Comparison of ENCODE assay signal across 9 mouse cellular contexts in the genomic region with DNA sequence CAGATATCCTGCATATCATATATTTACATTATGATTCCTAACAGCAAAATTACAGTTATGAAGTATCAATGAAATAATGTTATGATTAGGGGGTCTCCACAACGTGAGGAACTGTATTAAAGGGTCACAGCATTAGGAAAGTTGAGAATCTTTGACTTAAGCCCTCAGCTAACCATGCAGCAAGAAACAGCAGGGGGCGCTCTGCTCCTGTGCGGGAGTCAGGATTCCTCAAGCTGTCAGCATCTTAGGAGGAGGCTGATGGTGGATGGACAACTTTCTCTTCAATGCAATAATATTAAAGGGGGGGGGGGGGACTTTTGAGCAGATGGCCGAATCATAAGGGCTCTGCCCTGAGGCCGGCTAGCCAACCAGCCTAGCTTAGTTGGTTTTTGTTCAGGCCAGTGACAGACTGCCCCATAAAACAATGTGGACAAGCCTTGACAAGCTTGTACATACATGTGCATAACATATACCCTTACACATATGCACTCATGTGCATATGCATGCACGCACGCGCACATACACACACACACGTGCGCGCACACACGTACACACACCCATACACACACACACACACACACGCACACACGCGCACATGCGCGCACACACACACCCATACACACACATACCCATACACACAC. TPM values are rescaled to one million over a fixed set of nuclear protein-coding genes. Genes with fewer than 3 reads are reported as not detected.
DNase-seq lines count a peak whose midpoint lies in the region; ATAC-seq lines count a peak whose summit lies in the region.
"Had no signal": no experiment of that assay in that cellular context is flagged by ENCODE, and none has a peak within 500 bp of the region (broad histone marks: within the 10 kb centered on the region; RNA-seq: fewer than 3 reads in every experiment).

No protein-coding gene starts in this region.

- H3K27ac ChIP-seq in liver, embryonic 12.5 days = no peak overlapping the region
- no peak overlapping the region for H3K27ac ChIP-seq in limb, embryonic 15.5 days
- H3K27ac ChIP-seq: heart, embryonic 13.5 days; neural tube, embryonic 13.5 days had no signal

- DNase-seq in liver (peak; percentile 66), R1 (ENCODE audit: low read depth, low spot score) (peak; percentile 71)
- peak; percentile 63 for DNase-seq in cerebellum, adult 9-11 months
- DNase-seq in gastrocnemius, postnatal 10 days = peak; percentile 79
- DNase-seq in retina, postnatal 1 day = peak; percentile 78

- WGBS in liver, embryonic 12.5 days (ENCODE audit: insufficient replicate concordance) = 69% methylated on average over 16 of the region's 17 CpGs
- 73% methylated on average over 17 of the region's 17 CpGs for WGBS in limb, embryonic 15.5 days

- no peaks in the 10 kb centered on the region for H3K4me1 ChIP-seq in liver, embryonic 12.5 days
- peaks cover 17% of the 10 kb centered on the region for H3K4me1 ChIP-seq in limb, embryonic 15.5 days

- no peak overlapping the region for H3K9ac ChIP-seq in liver, embryonic 12.5 days
- no peak overlapping the region for H3K9ac ChIP-seq in limb, embryonic 15.5 days
- H3K9ac ChIP-seq: heart, embryonic 13.5 days; neural tube, embryonic 13.5 days had no signal

- no peak for ATAC-seq in liver, embryonic 12.5 days
- peak; percentile 43; the same call in 1 of the 2 replicates for ATAC-seq in limb, embryonic 15.5 days (ENCODE audit: insufficient number of reproducible peaks, low FRiP score, low TSS enrichment, low read depth)

- H3K27me3 ChIP-seq in liver, embryonic 12.5 days (replicated peaks) = peaks cover 16% of the 10 kb centered on the region
- no peaks in the 10 kb centered on the region; the same call in 1 of the 2 replicates for H3K27me3 ChIP-seq in limb, embryonic 15.5 days

- no peak overlapping the region for H3K4me3 ChIP-seq in liver, embryonic 12.5 days
- H3K4me3 ChIP-seq in limb, embryonic 15.5 days = no peak overlapping the region
- H3K4me3 ChIP-seq: heart, embryonic 13.5 days; neural tube, embryonic 13.5 days had no signal

- no peaks in the 10 kb centered on the region for H3K36me3 ChIP-seq in liver, embryonic 12.5 days
- no peaks in the 10 kb centered on the region for H3K36me3 ChIP-seq in limb, embryonic 15.5 days
- H3K36me3 ChIP-seq: heart, embryonic 13.5 days; neural tube, embryonic 13.5 days had no signal

- no peak overlapping the region for H3K4me2 ChIP-seq in liver, embryonic 12.5 days
- H3K4me2 ChIP-seq in limb, embryonic 15.5 days = no peak overlapping the region
- H3K4me2 ChIP-seq: heart, embryonic 13.5 days; neural tube, embryonic 13.5 days had no signal

- no peaks in the 10 kb centered on the region for H3K9me3 ChIP-seq in liver, embryonic 12.5 days (replicated peaks)
- H3K9me3 ChIP-seq in limb, embryonic 15.5 days = no peaks in the 10 kb centered on the region
- H3K9me3 ChIP-seq: heart, embryonic 13.5 days; neural tube, embryonic 13.5 days had no signal

RNA-seq across cellular contexts. Expression of gene Ubl4b, which starts 4.3 kb away (rescaled TPM):
- polyA plus RNA-seq in liver, embryonic 12.5 days (2016; fragmentation: Nextera tagmentation; extraction: Ambion mirVana) = not detected in 2 replicates
- total RNA-seq in gastrocnemius, postnatal 10 days (2021) = not detected
- polyA plus RNA-seq in limb, embryonic 15.5 days (2015; fragmentation: Nextera tagmentation; extraction: Ambion mirVana) = 0.16 TPM in 1 of 2 replicates, not detected in the other
- polyA plus RNA-seq: heart, embryonic 13.5 days; neural tube, embryonic 13.5 days had no signal

RNA-seq across cellular contexts. Expression of gene Slc6a17, which starts 32.7 kb away (rescaled TPM):
- polyA plus RNA-seq in liver, embryonic 12.5 days (2016; fragmentation: Nextera tagmentation; extraction: Ambion mirVana) = 0.42 and 0.61 TPM in 2 replicates
- total RNA-seq in gastrocnemius, postnatal 10 days (2021) = under 1 TPM; 0.94 to 0.95 TPM
- polyA plus RNA-seq in limb, embryonic 15.5 days (2015; fragmentation: Nextera tagmentation; extraction: Ambion mirVana) = 6.5 TPM in 2 replicates

RNA-seq across cellular contexts. Expression of gene Alx3, which starts 44.3 kb away (rescaled TPM):
- polyA plus RNA-seq in liver, embryonic 12.5 days (2016; fragmentation: Nextera tagmentation; extraction: Ambion mirVana) = 0.69 and 0.76 TPM in 2 replicates
- not detected for total RNA-seq in gastrocnemius, postnatal 10 days (2021)
- 10.4 and 10.5 TPM in 2 replicates for polyA plus RNA-seq in limb, embryonic 15.5 days (2015; fragmentation: Nextera tagmentation; extraction: Ambion mirVana)
- polyA plus RNA-seq: neural tube, embryonic 13.5 days had no signal
